Mouse (Mus musculus): ENCODE data around the gene Mxd1. TPM values are rescaled to one million over a fixed set of nuclear protein-coding genes. Genes with fewer than 3 reads are reported as not detected.

The Mxd1 gene
- polyA plus RNA-seq, 1 experiment from 2014 or later = 19.5 TPM

- no peak overlapping the region for H3K4me2 ChIP-seq
- no peak overlapping the region for H3K27ac ChIP-seq
- 47% methylated on average over 8 of the region's 8 CpGs for WGBS
- H3K4me3 ChIP-seq = no peak overlapping the region
- H3K4me1 ChIP-seq = no peaks in the 10 kb centered on the region
- no peaks in the 10 kb centered on the region for H3K27me3 ChIP-seq
- no peak overlapping the region for H3K9ac ChIP-seq
- H3K36me3 ChIP-seq (ENCODE audit: poor library complexity, severe bottlenecking) = no peaks in the 10 kb centered on the region
- ATAC-seq = no peak
- no peaks in the 10 kb centered on the region for H3K9me3 ChIP-seq (replicated peaks)
Observed at GRCm38 (mm10) chr6:86641716-86642115, 27.2 kb downstream of the Mxd1 start.

GRCm38 (mm10) chr6:86640776-86641175 lies 28.2 kb downstream of the Mxd1 start:
- Histone ChIP-seq H3K36me3 (ENCODE audit: poor library complexity, severe bottlenecking) (no peaks in the 10 kb centered on the region), H3K4me2 (no peak overlapping the region), H3K9me3 (replicated peaks) (no peaks in the 10 kb centered on the region), H3K4me3 (no peak overlapping the region), H3K27me3 (no peaks in the 10 kb centered on the region), H3K9ac (no peak overlapping the region), H3K4me1 (no peaks in the 10 kb centered on the region), H3K27ac (no peak overlapping the region)
- 86% methylated on average over 8 of the region's 8 CpGs for WGBS
- no peak for ATAC-seq

- Histone ChIP-seq H3K9me3 (replicated peaks) (no peaks in the 10 kb centered on the region), H3K27ac (no peak overlapping the region), H3K27me3 (no peaks in the 10 kb centered on the region), H3K9ac (no peak overlapping the region), H3K4me1 (no peaks in the 10 kb centered on the region), H3K36me3 (ENCODE audit: poor library complexity, severe bottlenecking) (no peaks in the 10 kb centered on the region), H3K4me2 (no peak overlapping the region), H3K4me3 (no peak overlapping the region)
- no peak for ATAC-seq
- 84% methylated on average over 3 of the region's 3 CpGs for WGBS
Observed at GRCm38 (mm10) chr6:86640161-86640560, 28.8 kb downstream of the Mxd1 start.

GRCm38 (mm10) chr6:86639180-86640160 lies 29.5 kb downstream of the Mxd1 start:
- WGBS = 77% methylated on average over 18 of the region's 18 CpGs
- no peak overlapping the region for H3K27ac ChIP-seq
- no peak for ATAC-seq
- H3K27me3 ChIP-seq = no peaks in the 10 kb centered on the region
- no peak overlapping the region for H3K9ac ChIP-seq
- no peaks in the 10 kb centered on the region for H3K9me3 ChIP-seq (replicated peaks)
- no peaks in the 10 kb centered on the region for H3K36me3 ChIP-seq (ENCODE audit: poor library complexity, severe bottlenecking)
- no peaks in the 10 kb centered on the region for H3K4me1 ChIP-seq
- no peak overlapping the region for H3K4me3 ChIP-seq
- no peak overlapping the region for H3K4me2 ChIP-seq

- ATAC-seq = no peak
- Histone ChIP-seq H3K9ac (no peak overlapping the region), H3K4me1 (no peaks in the 10 kb centered on the region), H3K36me3 (ENCODE audit: poor library complexity, severe bottlenecking) (no peaks in the 10 kb centered on the region), H3K27ac (no peak overlapping the region), H3K27me3 (no peaks in the 10 kb centered on the region), H3K4me3 (no peak overlapping the region), H3K4me2 (no peak overlapping the region), H3K9me3 (replicated peaks) (no peaks in the 10 kb centered on the region)
- WGBS = 21% methylated on average over 2 of the region's 2 CpGs
Observed at GRCm38 (mm10) chr6:86638434-86638833, 30.5 kb downstream of the Mxd1 start.

- WGBS = 77% methylated on average over 2 of the region's 2 CpGs
- H3K27ac ChIP-seq = no peak overlapping the region
- H3K27me3 ChIP-seq = no peaks in the 10 kb centered on the region
- H3K36me3 ChIP-seq (ENCODE audit: poor library complexity, severe bottlenecking) = no peaks in the 10 kb centered on the region
- no peak overlapping the region for H3K4me2 ChIP-seq
- H3K9ac ChIP-seq = no peak overlapping the region
- ATAC-seq = no peak
- no peaks in the 10 kb centered on the region for H3K9me3 ChIP-seq (replicated peaks)
- no peaks in the 10 kb centered on the region for H3K4me1 ChIP-seq
- H3K4me3 ChIP-seq = no peak overlapping the region
Observed at GRCm38 (mm10) chr6:86637860-86638259, 31.1 kb downstream of the Mxd1 start.

- no peaks in the 10 kb centered on the region for H3K36me3 ChIP-seq (ENCODE audit: poor library complexity, severe bottlenecking)
- no peak for ATAC-seq
- H3K4me1 ChIP-seq = no peaks in the 10 kb centered on the region
- H3K4me3 ChIP-seq = no peak overlapping the region
- no peak overlapping the region for H3K4me2 ChIP-seq
- no peak overlapping the region for H3K27ac ChIP-seq
- H3K9me3 ChIP-seq (replicated peaks) = no peaks in the 10 kb centered on the region
- H3K27me3 ChIP-seq = no peaks in the 10 kb centered on the region
- no peak overlapping the region for H3K9ac ChIP-seq
- 68% methylated on average over 4 of the region's 4 CpGs for WGBS
Observed at GRCm38 (mm10) chr6:86637171-86637835, 31.7 kb downstream of the Mxd1 start.

GRCm38 (mm10) chr6:86636495-86636894 lies 32.5 kb downstream of the Mxd1 start:
- no peaks in the 10 kb centered on the region for H3K36me3 ChIP-seq (ENCODE audit: poor library complexity, severe bottlenecking)
- 70% methylated on average over 2 of the region's 2 CpGs for WGBS
- H3K4me1 ChIP-seq = no peaks in the 10 kb centered on the region
- ATAC-seq = no peak
- H3K9me3 ChIP-seq (replicated peaks) = no peaks in the 10 kb centered on the region
- H3K4me2 ChIP-seq = no peak overlapping the region
- no peak overlapping the region for H3K9ac ChIP-seq
- no peaks in the 10 kb centered on the region for H3K27me3 ChIP-seq
- no peak overlapping the region for H3K4me3 ChIP-seq
- H3K27ac ChIP-seq = no peak overlapping the region

- ATAC-seq = no peak
- no peak overlapping the region for H3K27ac ChIP-seq
- no peaks in the 10 kb centered on the region; the same call in 1 of the 2 replicates for H3K4me1 ChIP-seq
- no peaks in the 10 kb centered on the region for H3K36me3 ChIP-seq (ENCODE audit: poor library complexity, severe bottlenecking)
- H3K27me3 ChIP-seq = no peaks in the 10 kb centered on the region
- no peak overlapping the region for H3K4me2 ChIP-seq
- H3K4me3 ChIP-seq = no peak overlapping the region
- H3K9ac ChIP-seq = no peak overlapping the region
- no peaks in the 10 kb centered on the region for H3K9me3 ChIP-seq (replicated peaks)
- WGBS = 70% methylated on average over 3 of the region's 3 CpGs
Observed at GRCm38 (mm10) chr6:86630141-86630540, 38.8 kb downstream of the Mxd1 start.

- H3K9me3 ChIP-seq (replicated peaks) = no peaks in the 10 kb centered on the region
- H3K4me1 ChIP-seq = peaks cover 9% of the 10 kb centered on the region; the same call in 1 of the 2 replicates
- H3K36me3 ChIP-seq (ENCODE audit: poor library complexity, severe bottlenecking) = no peaks in the 10 kb centered on the region
- H3K4me2 ChIP-seq = no peak within 1 kb of the TSS
- H3K27ac ChIP-seq = no peak within 1 kb of the TSS
- no peak within 1 kb of the TSS for H3K4me3 ChIP-seq
- no peak within 1 kb of the TSS for H3K9ac ChIP-seq
- no peak for ATAC-seq
- no peaks in the 10 kb centered on the region for H3K27me3 ChIP-seq
- WGBS = 53% methylated on average over 10 of the region's 10 CpGs
Observed at GRCm38 (mm10) chr6:86627946-86628345, 41.0 kb downstream of the Mxd1 start, which contains the start of gene Asprv1. TSS of gene Asprv1 (plus strand) at chr6:86628164.

- Histone ChIP-seq H3K4me2 (no peak overlapping the region), H3K27me3 (no peaks in the 10 kb centered on the region), H3K4me1 (peaks cover 9% of the 10 kb centered on the region; the same call in 1 of the 2 replicates), H3K27ac (no peak overlapping the region), H3K4me3 (no peak overlapping the region), H3K36me3 (ENCODE audit: poor library complexity, severe bottlenecking) (no peaks in the 10 kb centered on the region), H3K9ac (no peak overlapping the region), H3K9me3 (replicated peaks) (no peaks in the 10 kb centered on the region)
- 60% methylated on average over 18 of the region's 18 CpGs for WGBS
- no peak for ATAC-seq
Observed at GRCm38 (mm10) chr6:86624074-86625030, 44.6 kb downstream of the Mxd1 start.

Data from forebrain, embryonic 13.5 days (tissue).